Mouse (Mus musculus) liver, adult 2 months (tissue): ENCODE measurements at regions not wholly inside any gene's neighbourhood (a gene's known extent, or its start where the extent isn't known, plus 50 kb on each side); places are given as distances from the start of the nearest gene placed in this dataset.

Source experiments
- CTCF ChIP-seq: fragments of 200-500 bp; IDR thresholded peaks from 2 replicates; pipeline ENCODE4 v1.5.1; 2011; ENCODE audit warnings: low read depth, low read length, control low read depth
- POLR2A ChIP-seq: fragments of 200-500 bp; IDR thresholded peaks from 2 replicates; pipeline ENCODE4 v1.6.1; 2011; ENCODE audit warnings: low read length, control low read depth; ENCODE audit not compliant: insufficient read depth; ENCODE audit errors: extremely low read depth

GRCm38 (mm10) chr13:47735426-47736063, 525.5 kb upstream of the Id4 start:
- TF ChIP-seq CTCF (no peak), POLR2A (no peak)
